Mouse (Mus musculus) central nervous system, embryonic 14 days (tissue): ENCODE measurements around the gene Tgm7. TPM values are rescaled to one million over a fixed set of nuclear protein-coding genes. Genes with fewer than 3 reads are reported as not detected.

Source experiments
- polyA plus RNA-seq: library from polyadenylated mRNA; depleted of rRNA; stranded (reverse); fragments of >200 nt; gene quantifications from 2 replicates; pipeline ENCODE4 v1.2.3, GENCODE M21; 2012; rRNA removed

Tgm7 gene
- 0.11 and 0.12 TPM in 2 replicates for polyA plus RNA-seq

DNA sequence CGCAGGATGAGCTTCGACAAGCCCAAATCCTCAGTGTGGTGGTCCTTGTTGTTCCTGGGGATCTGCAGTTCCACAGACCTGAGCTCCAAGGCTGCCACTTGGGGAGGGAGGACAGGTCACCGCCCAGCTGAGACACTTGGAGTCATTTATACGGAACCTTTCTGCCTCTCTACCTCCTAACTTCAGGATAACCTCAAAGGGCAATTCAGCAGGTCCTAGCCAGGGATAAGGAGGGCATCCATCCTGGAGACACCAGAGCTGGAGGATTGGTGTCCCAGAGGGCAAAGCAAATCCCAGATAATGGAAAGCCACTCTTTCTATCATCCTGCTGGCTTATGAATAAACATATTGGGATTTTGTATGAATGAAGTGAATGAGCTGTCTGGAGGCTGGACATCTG, at the start of gene Tgm7:
Tgm7 (minus strand) TSS at position 101 of the 400 bp plus-strand sequence.

GRCm38 (mm10) chr2:121140018-121140882, 30.7 kb upstream of the Tgm7 start, which contains the start of the genes Adal and Lcmt2:
TSS of gene Adal (plus strand) at chr2:121140428.
TSS of gene Lcmt2 (minus strand) at chr2:121140653.

GRCm38 (mm10) chr2:121085480-121086185, 24.0 kb downstream of the Tgm7 start, which contains the start of gene Tgm5:
TSS of gene Tgm5 (minus strand) at chr2:121085841.

Other genes with a start within 250 kb of the Tgm7 start
- 23.3 TPM in 2 replicates for gene Ubr1, start 139.1 kb downstream of the Tgm7 start, polyA plus RNA-seq
- 11.6 and 12.5 TPM in 2 replicates for gene Tmem62, start 132.8 kb downstream of the Tgm7 start, polyA plus RNA-seq
- gene Ccndbp1, start 101.4 kb downstream of the Tgm7 start, polyA plus RNA-seq, result 62.9 and 64.2 TPM in 2 replicates
- 0.28 and 0.61 TPM in 2 replicates for gene Epb42, start 72.7 kb downstream of the Tgm7 start, polyA plus RNA-seq
- 0.06 TPM in 1 of 2 replicates, not detected in the other for gene Tgm5, start 24.0 kb downstream of the Tgm7 start, polyA plus RNA-seq
- 23.4 and 26.9 TPM in 2 replicates for gene Adal, start 30.6 kb upstream of the Tgm7 start, polyA plus RNA-seq
- 9.2 and 11.1 TPM in 2 replicates for gene Lcmt2, start 30.9 kb upstream of the Tgm7 start, polyA plus RNA-seq
- 52.5 and 55.1 TPM in 2 replicates for gene Tubgcp4, start 60.9 kb upstream of the Tgm7 start, polyA plus RNA-seq
- 7.2 and 7.3 TPM in 2 replicates for gene Zscan29, start 61.3 kb upstream of the Tgm7 start, polyA plus RNA-seq
- 149 and 152 TPM in 2 replicates for gene Trp53bp1, start 161.6 kb upstream of the Tgm7 start, polyA plus RNA-seq
- 13.2 and 15.6 TPM in 2 replicates for gene Map1a, start 179.8 kb upstream of the Tgm7 start, polyA plus RNA-seq
- 25.1 and 25.2 TPM in 2 replicates for gene Ppip5k1, start 245.6 kb upstream of the Tgm7 start, polyA plus RNA-seq
- 37.0 and 45.0 TPM in 2 replicates for gene Ckmt1, start 247.9 kb upstream of the Tgm7 start, polyA plus RNA-seq